9 mouse cellular contexts compared by ENCODE assay signal in genomic region chr14:93350906-93351305, GRCm38 (mm10).
DNase-seq lines count a peak whose midpoint lies in the region; ATAC-seq and TF ChIP-seq lines count a peak whose summit lies in the region.
"Had no signal": no experiment of that assay in that cellular context is flagged by ENCODE, and none has a peak within 500 bp of the region (broad histone marks: within the 10 kb centered on the region; RNA-seq: fewer than 3 reads in every experiment).

No protein-coding gene starts in this region.

- no peak overlapping the region for H3K27ac ChIP-seq in CH12.LX (ENCODE audit: insufficient read depth, low read depth)
- no peak overlapping the region for H3K27ac ChIP-seq in midbrain, embryonic 15.5 days
- H3K27ac ChIP-seq in forebrain, embryonic 11.5 days (ENCODE audit: low read depth, low read length): no peak overlapping the region
- H3K27ac ChIP-seq: lung, embryonic 15.5 days had no signal

- no peaks in the 10 kb centered on the region for H3K27me3 ChIP-seq in CH12.LX (replicated peaks)
- no peaks in the 10 kb centered on the region for H3K27me3 ChIP-seq in midbrain, embryonic 15.5 days (replicated peaks)
- H3K27me3 ChIP-seq in forebrain, embryonic 11.5 days (ENCODE audit: control insufficient read depth, insufficient read depth, low read length): no peaks in the 10 kb centered on the region
- H3K27me3 ChIP-seq: lung, embryonic 15.5 days had no signal

- no peak for TF ChIP-seq CTCF in CH12.LX (conservative IDR thresholded peaks at IDR 0.05 in 1 of 2, IDR thresholded peaks at IDR 0.05 in 1 of 2; ENCODE audit: low read depth in 2 of 2, low read length in 2 of 2)

- TF ChIP-seq RAD21 in CH12.LX (IDR thresholded peaks at IDR 0.05; ENCODE audit: low read depth, low read length): no peak

- H3K4me2 ChIP-seq in CH12.LX (ENCODE audit: insufficient read depth, low read depth, poor library complexity, severe bottlenecking): peak overlapping the region; percentile 21; the same call in 1 of the 2 replicates
- H3K4me2 ChIP-seq in midbrain, embryonic 15.5 days: no peak overlapping the region
- H3K4me2 ChIP-seq in forebrain, embryonic 11.5 days (ENCODE audit: low read depth, low read length, severe bottlenecking): no peak overlapping the region
- H3K4me2 ChIP-seq: lung, embryonic 15.5 days had no signal

- H3K36me3 ChIP-seq in CH12.LX (replicated peaks in 1 of 2; ENCODE audit: control insufficient read depth in 1 of 2, insufficient read depth in 1 of 2, low read length in 1 of 2): no peaks in the 10 kb centered on the region
- H3K36me3 ChIP-seq in midbrain, embryonic 15.5 days (replicated peaks): no peaks in the 10 kb centered on the region
- no peaks in the 10 kb centered on the region for H3K36me3 ChIP-seq in forebrain, embryonic 11.5 days (ENCODE audit: control insufficient read depth, insufficient read depth, low read length)
- H3K36me3 ChIP-seq: lung, embryonic 15.5 days had no signal

- in situ Hi-C loops in CH12.LX (cut with MboI; ENCODE audit: low pct_ligation_motif_present, low pct_unique_long_range_greater_than_20kb, low sequenced_read_pairs): no loop called here

- H3K4me1 ChIP-seq in CH12.LX (ENCODE audit: control insufficient read depth in 1 of 2, insufficient read depth in 2 of 2): no peaks in the 10 kb centered on the region
- H3K4me1 ChIP-seq in midbrain, embryonic 15.5 days: peaks cover 3% of the 10 kb centered on the region; the same call in 1 of the 2 replicates
- H3K4me1 ChIP-seq in forebrain, embryonic 11.5 days (replicated peaks; ENCODE audit: control insufficient read depth, insufficient read depth, low read length): no peaks in the 10 kb centered on the region
- H3K4me1 ChIP-seq: lung, embryonic 15.5 days had no signal

- H3K79me2 ChIP-seq in CH12.LX (replicated peaks; ENCODE audit: control insufficient read depth, extremely low read depth, insufficient read depth, poor library complexity, severe bottlenecking): no peaks in the 10 kb centered on the region

- H3K9me3 ChIP-seq in CH12.LX (replicated peaks; ENCODE audit: low read length): peaks cover 17% of the 10 kb centered on the region
- H3K9me3 ChIP-seq in midbrain, embryonic 15.5 days: no peaks in the 10 kb centered on the region
- H3K9me3 ChIP-seq in forebrain, embryonic 11.5 days (ENCODE audit: control insufficient read depth, low read length): no peaks in the 10 kb centered on the region
- H3K9me3 ChIP-seq: lung, embryonic 15.5 days had no signal

- H3K9ac ChIP-seq in CH12.LX (ENCODE audit: insufficient read depth, low read depth): no peak overlapping the region
- no peak overlapping the region for H3K9ac ChIP-seq in midbrain, embryonic 15.5 days
- H3K9ac ChIP-seq in forebrain, embryonic 11.5 days (ENCODE audit: low read length): no peak overlapping the region
- H3K9ac ChIP-seq: lung, embryonic 15.5 days had no signal

- 0 out of 2 replicates have a peak, but pooled peaks have one; percentile 45 for ATAC-seq in midbrain, embryonic 15.5 days (replicated peaks)
- ATAC-seq in forebrain, embryonic 11.5 days (replicated peaks; ENCODE audit: low FRiP score): no peak

- dilution Hi-C loops in CH12.LX (cut with MboI; ENCODE audit: extremely low pct_ligation_motif_present, extremely low pct_unique_long_range_greater_than_20kb, low sequenced_read_pairs): no loop called here

- no peak for DNase-seq in CH12.LX (ENCODE audit: extremely low read depth)
- peak; percentile 99 for DNase-seq in brain, adult 2 months (ENCODE audit: low read depth, low spot score)
- DNase-seq in frontal cortex, adult 2 months (ENCODE audit: extremely low spot score in 1 of 2, low spot score in 1 of 2): peak; percentile 53 to 65
- peak; percentile 55 to 68 for DNase-seq in layer of hippocampus, adult 8-10 months (ENCODE audit: low spot score in 2 of 2)
- no peak for DNase-seq in urinary bladder, adult 18-20 months (ENCODE audit: low spot score in 2 of 2)
- no peak for DNase-seq in spleen, postnatal 14 days (ENCODE audit: low spot score in 2 of 2)
- no peak for DNase-seq in forebrain, embryonic 11.5 days (ENCODE audit: low spot score)

- no peak overlapping the region for H3K4me3 ChIP-seq in CH12.LX (replicated peaks in 1 of 3; ENCODE audit: low read depth in 2 of 3, low read length in 2 of 3, poor library complexity in 1 of 3)
- no peak overlapping the region for H3K4me3 ChIP-seq in midbrain, embryonic 15.5 days
- no peak overlapping the region for H3K4me3 ChIP-seq in forebrain, embryonic 11.5 days (ENCODE audit: low read depth, low read length)
- H3K4me3 ChIP-seq: lung, embryonic 15.5 days had no signal

- 31% methylated on average over 6 of the region's 6 CpGs for whole genome bisulfite sequencing in midbrain, embryonic 15.5 days
- 61% methylated on average over 6 of the region's 6 CpGs for WGBS in forebrain, embryonic 11.5 days

- no peak for TF ChIP-seq POLR2A in CH12.LX (IDR thresholded peaks at IDR 0.05; ENCODE audit: low read depth, low read length)

- TF ChIP-seq EP300 in CH12.LX (IDR thresholded peaks at IDR 0.05; ENCODE audit: low read length): peak; percentile 36; the same call in 1 of the 2 replicates

TF ChIP-seq in CH12.LX, 34 proteins besides CTCF, POLR2A, EP300 and RAD21:
- TF ChIP-seq SIN3A (IDR thresholded peaks at IDR 0.05; ENCODE audit: low read length) (no peak), MAFK (IDR thresholded peaks at IDR 0.05; ENCODE audit: insufficient replicate concordance, low read length) (no peak), GABPA (IDR thresholded peaks at IDR 0.05; ENCODE audit: insufficient replicate concordance, low read depth, low read length) (no peak), USF2 (conservative IDR thresholded peaks at IDR 0.05; ENCODE audit: low read depth, low read length) (no peak), JUND (conservative IDR thresholded peaks at IDR 0.05; ENCODE audit: low read depth, low read length) (no peak), MXI1 (IDR thresholded peaks at IDR 0.05; ENCODE audit: low read depth, low read length) (peak; percentile 66; the same call in 1 of the 2 replicates), ELF1 (IDR thresholded peaks at IDR 0.05; ENCODE audit: low read depth, low read length) (no peak), NRF1 (IDR thresholded peaks at IDR 0.05; ENCODE audit: low read depth, low read length) (no peak), POLR2AphosphoS2 (IDR thresholded peaks at IDR 0.05; ENCODE audit: low read depth, low read length) (no peak), MYC (IDR thresholded peaks at IDR 0.05; ENCODE audit: low read depth, low read length) (no peak), IRF4 (IDR thresholded peaks at IDR 0.05; ENCODE audit: low read depth, low read length) (0 out of 2 replicates have a peak, but pooled peaks have one; percentile 20), NELFE (IDR thresholded peaks at IDR 0.05; ENCODE audit: low read depth, low read length) (no peak), ZKSCAN1 (IDR thresholded peaks at IDR 0.05; ENCODE audit: borderline replicate concordance, low read depth, low read length) (no peak), MEF2A (IDR thresholded peaks at IDR 0.05; ENCODE audit: borderline replicate concordance, low read depth, low read length) (peak; percentile 39; the same call in 1 of the 2 replicates)

Comparison
In these comparisons a context has a peak if more than half of its experiments do, and no peak if none do; other contexts are left out.
1. DNase-seq: peak in brain, adult 2 months (single experiment), frontal cortex, adult 2 months (2 of 2) and layer of hippocampus, adult 8-10 months (2 of 2); none in CH12.LX (single experiment), urinary bladder, adult 18-20 months (0 of 2), spleen, postnatal 14 days (0 of 2) and forebrain, embryonic 11.5 days (single experiment).